Mouse (Mus musculus): ENCODE measurements at regions not wholly inside any gene's neighbourhood (a gene's known extent, or its start where the extent isn't known, plus 50 kb on each side); places are given as distances from the start of the nearest gene placed in this dataset.

DNA sequence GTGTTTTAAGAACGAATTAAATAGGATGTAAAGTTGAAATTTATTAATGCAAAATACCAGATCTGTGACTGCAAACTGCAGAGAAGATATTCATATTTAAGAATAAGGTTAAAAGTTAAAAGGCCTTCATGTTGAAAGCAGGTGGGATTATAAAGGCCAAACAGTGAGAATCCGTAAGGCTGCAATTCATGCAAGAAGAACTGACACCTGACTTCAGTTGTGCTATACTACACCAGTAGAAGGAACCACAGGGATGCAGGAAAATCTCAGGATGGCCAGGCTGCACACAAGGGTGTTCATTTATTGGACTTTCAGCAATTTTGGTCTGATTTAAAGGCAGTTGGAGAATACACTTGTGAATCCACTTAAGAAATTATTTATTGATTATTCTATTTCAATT, 147.4 kb upstream of the Cypt12 start:
- TF ChIP-seq CTCF (IDR thresholded peaks at IDR 0.05; ENCODE audit: borderline replicate concordance, insufficient read depth, low read depth, low read length) (no peak), POLR2A (IDR thresholded peaks at IDR 0.05; ENCODE audit: borderline replicate concordance, insufficient read depth, low read length) (no peak)
